12 mouse cellular contexts compared by ENCODE assay signal in genomic region chr5:92375368-92375767, GRCm38 (mm10). TPM values are rescaled to one million over a fixed set of nuclear protein-coding genes. Genes with fewer than 3 reads are reported as not detected.
A peak's percentile ranks its signal among the peaks of the same experiment; 100 is the strongest.
DNase-seq lines count a peak whose midpoint lies in the region; ATAC-seq and TF ChIP-seq lines count a peak whose summit lies in the region.
"Had no signal": no experiment of that assay in that cellular context is flagged by ENCODE, and none has a peak within 500 bp of the region (broad histone marks: within the 10 kb centered on the region; RNA-seq: fewer than 3 reads in every experiment).

No protein-coding gene starts in this region.

- ATAC-seq in heart, embryonic 16.5 days (replicated peaks; ENCODE audit: extremely low read depth, insufficient read depth, low FRiP score), result 0 out of 2 replicates have a peak, but pooled peaks have one; percentile 52
- 0 out of 2 replicates have a peak, but pooled peaks have one; percentile 40 for ATAC-seq in liver, embryonic 12.5 days

- intact Hi-C loops in heart, postnatal 10 days (cut with DNase I), result no loop called here

- H3K9ac ChIP-seq in heart, embryonic 16.5 days (ENCODE audit: low read length), result no peak overlapping the region
- H3K9ac ChIP-seq in liver, embryonic 12.5 days, result no peak overlapping the region
- H3K9ac ChIP-seq: hindbrain, embryonic 14.5 days; limb, embryonic 15.5 days; neural tube, embryonic 15.5 days; stomach, embryonic 15.5 days had no signal

- no peaks in the 10 kb centered on the region; the same call in 1 of the 2 replicates for H3K4me1 ChIP-seq in heart, embryonic 16.5 days (ENCODE audit: control insufficient read depth, insufficient read depth, low read length)
- peaks cover 33% of the 10 kb centered on the region for H3K4me1 ChIP-seq in liver, embryonic 12.5 days
- H3K4me1 ChIP-seq in spleen, adult 2 months (ENCODE audit: control insufficient read depth, insufficient read depth, insufficient read length), result peaks cover 10% of the 10 kb centered on the region; the same call in 1 of the 2 replicates
- peaks cover 18% of the 10 kb centered on the region for H3K4me1 ChIP-seq in embryonic facial prominence, embryonic 10.5 days
- H3K4me1 ChIP-seq: stomach, embryonic 15.5 days had no signal

- H3K36me3 ChIP-seq in heart, embryonic 16.5 days (ENCODE audit: control insufficient read depth, insufficient read depth), result no peaks in the 10 kb centered on the region
- H3K36me3 ChIP-seq in liver, embryonic 12.5 days, result no peaks in the 10 kb centered on the region
- no peaks in the 10 kb centered on the region for H3K36me3 ChIP-seq in spleen, adult 2 months (ENCODE audit: control insufficient read depth, insufficient read depth, low read length)
- no peaks in the 10 kb centered on the region for H3K36me3 ChIP-seq in embryonic facial prominence, embryonic 10.5 days (replicated peaks)
- H3K36me3 ChIP-seq: limb, embryonic 15.5 days; neural tube, embryonic 15.5 days; stomach, embryonic 15.5 days had no signal

- WGBS in heart, embryonic 16.5 days, result 63% methylated on average over 17 of the region's 17 CpGs
- WGBS in liver, embryonic 12.5 days (ENCODE audit: insufficient replicate concordance), result 35% methylated on average over 17 of the region's 17 CpGs
- 10% methylated on average over 17 of the region's 17 CpGs for WGBS in spleen, adult 2 months
- WGBS in embryonic facial prominence, embryonic 10.5 days, result 86% methylated on average over 17 of the region's 17 CpGs

- TF ChIP-seq CTCF in spleen, adult 2 months (IDR thresholded peaks at IDR 0.05; ENCODE audit: extremely low read depth, insufficient read depth, insufficient read length, insufficient replicate concordance), result no peak

- H3K27me3 ChIP-seq in heart, embryonic 16.5 days (ENCODE audit: control insufficient read depth, insufficient read depth, low read length), result no peaks in the 10 kb centered on the region
- 0 out of 2 replicates have a peak, but pooled peaks cover 5% of the 10 kb centered on the region for H3K27me3 ChIP-seq in liver, embryonic 12.5 days (replicated peaks)
- H3K27me3 ChIP-seq in spleen, adult 2 months (ENCODE audit: control insufficient read depth, insufficient read depth, low read length), result no peaks in the 10 kb centered on the region
- H3K27me3 ChIP-seq in embryonic facial prominence, embryonic 10.5 days (replicated peaks; ENCODE audit: low read depth, poor library complexity, severe bottlenecking), result 0 out of 2 replicates have a peak, but pooled peaks cover 4% of the 10 kb centered on the region
- H3K27me3 ChIP-seq: limb, embryonic 15.5 days; neural tube, embryonic 15.5 days; stomach, embryonic 15.5 days had no signal

- DNase-seq in heart, postnatal 10 days, result no peak
- peak; percentile 30 for DNase-seq in R1 (ENCODE audit: low read depth, low spot score)
- peak; percentile 44 to 70 for DNase-seq in spleen, adult 2 months (ENCODE audit: low read depth in 1 of 2, low spot score in 2 of 2)
- DNase-seq in embryonic facial prominence, embryonic 10.5 days (ENCODE audit: low spot score), result no peak
- DNase-seq in cerebellum, postnatal 4 days (ENCODE audit: low spot score in 2 of 2), result no peak
- no peak for DNase-seq in testis, postnatal 14 days (ENCODE audit: low spot score)

- no peaks in the 10 kb centered on the region for H3K9me3 ChIP-seq in heart, embryonic 16.5 days (replicated peaks; ENCODE audit: control insufficient read depth, low read length)
- H3K9me3 ChIP-seq in liver, embryonic 12.5 days (replicated peaks), result no peaks in the 10 kb centered on the region
- no peaks in the 10 kb centered on the region for H3K9me3 ChIP-seq in embryonic facial prominence, embryonic 10.5 days
- H3K9me3 ChIP-seq: limb, embryonic 15.5 days; neural tube, embryonic 15.5 days; stomach, embryonic 15.5 days had no signal

- H3K4me3 ChIP-seq in heart, embryonic 16.5 days (ENCODE audit: low read length), result no peak overlapping the region
- H3K4me3 ChIP-seq in liver, embryonic 12.5 days, result no peak overlapping the region
- H3K4me3 ChIP-seq in spleen, adult 2 months (ENCODE audit: extremely low read depth, insufficient read depth, insufficient read length), result peak overlapping the region; percentile 62
- H3K4me3 ChIP-seq in embryonic facial prominence, embryonic 10.5 days, result no peak overlapping the region
- H3K4me3 ChIP-seq: limb, embryonic 15.5 days; neural tube, embryonic 15.5 days; stomach, embryonic 15.5 days had no signal

- peak overlapping the region; percentile 66 for H3K27ac ChIP-seq in heart, embryonic 16.5 days (ENCODE audit: low read length)
- peak overlapping the region; percentile 43 for H3K27ac ChIP-seq in liver, embryonic 12.5 days
- H3K27ac ChIP-seq in spleen, adult 2 months (ENCODE audit: insufficient read depth, low read length), result peak overlapping the region; percentile 93
- no peak overlapping the region for H3K27ac ChIP-seq in embryonic facial prominence, embryonic 10.5 days (replicated peaks)
- H3K27ac ChIP-seq: hindbrain, embryonic 14.5 days; limb, embryonic 15.5 days; neural tube, embryonic 15.5 days; stomach, embryonic 15.5 days had no signal

- no peak; the same call in 1 of the 2 replicates for TF ChIP-seq POLR2A in spleen, adult 2 months (IDR thresholded peaks at IDR 0.05; ENCODE audit: low read depth, low read length)

- H3K4me2 ChIP-seq in heart, embryonic 16.5 days (ENCODE audit: low read depth, low read length), result no peak overlapping the region
- H3K4me2 ChIP-seq in liver, embryonic 12.5 days, result peak overlapping the region; percentile 25; the same call in 1 of the 2 replicates
- H3K4me2 ChIP-seq: hindbrain, embryonic 14.5 days; limb, embryonic 15.5 days; neural tube, embryonic 15.5 days; stomach, embryonic 15.5 days had no signal

RNA-seq across cellular contexts. Expression of gene Cxcl10, which starts 26.7 kb away (rescaled TPM):
- polyA plus RNA-seq in heart, embryonic 16.5 days (2015; fragmentation: Nextera tagmentation; extraction: Ambion mirVana), result 5.5 and 16.5 TPM in 2 replicates
- 1 to 10 TPM in 1 of 2 experiments, under 1 TPM in 1; 0.40 to 1.0 TPM for total RNA-seq in heart, postnatal 10 days (2021)
- polyA plus RNA-seq in liver, embryonic 12.5 days (2016; fragmentation: Nextera tagmentation; extraction: Ambion mirVana), result 6.6 and 6.7 TPM in 2 replicates
- polyA plus RNA-seq in spleen, adult 2 months (2012; rRNA removed), result 33.9 and 55.2 TPM in 2 replicates
- 0.14 TPM in 1 of 2 replicates, not detected in the other for polyA plus RNA-seq in embryonic facial prominence, embryonic 10.5 days (2016; fragmentation: Nextera tagmentation; extraction: Ambion mirVana)

RNA-seq across cellular contexts. Expression of gene Art3, which starts 43.7 kb away (rescaled TPM):
- 71.8 and 92.4 TPM in 2 replicates for polyA plus RNA-seq in heart, embryonic 16.5 days (2015; fragmentation: Nextera tagmentation; extraction: Ambion mirVana)
- total RNA-seq in heart, postnatal 10 days (2021), result 100 to 1,000 TPM; 369 to 606 TPM
- polyA plus RNA-seq in liver, embryonic 12.5 days (2016; fragmentation: Nextera tagmentation; extraction: Ambion mirVana), result 0.78 and 1.0 TPM in 2 replicates
- 0.65 and 2.4 TPM in 2 replicates for polyA plus RNA-seq in spleen, adult 2 months (2012; rRNA removed)
- 1.4 and 1.6 TPM in 2 replicates for polyA plus RNA-seq in embryonic facial prominence, embryonic 10.5 days (2016; fragmentation: Nextera tagmentation; extraction: Ambion mirVana)

RNA-seq across cellular contexts. Expression of gene Cxcl9, which starts 47.5 kb away (rescaled TPM):
- 0.21 and 0.37 TPM in 2 replicates for polyA plus RNA-seq in heart, embryonic 16.5 days (2015; fragmentation: Nextera tagmentation; extraction: Ambion mirVana)
- total RNA-seq in heart, postnatal 10 days (2021), result under 1 TPM; 0.64 to 0.81 TPM
- polyA plus RNA-seq in liver, embryonic 12.5 days (2016; fragmentation: Nextera tagmentation; extraction: Ambion mirVana), result not detected in 2 replicates
- polyA plus RNA-seq in spleen, adult 2 months (2012; rRNA removed), result 31.2 and 47.5 TPM in 2 replicates
- polyA plus RNA-seq in embryonic facial prominence, embryonic 10.5 days (2016; fragmentation: Nextera tagmentation; extraction: Ambion mirVana), result not detected in 2 replicates
- polyA plus RNA-seq: hindbrain, embryonic 14.5 days; neural tube, embryonic 15.5 days; stomach, embryonic 15.5 days had no signal

RNA-seq across cellular contexts. Expression of gene Nup54, which starts 59.7 kb away (rescaled TPM):
- polyA plus RNA-seq in heart, embryonic 16.5 days (2015; fragmentation: Nextera tagmentation; extraction: Ambion mirVana), result 37.2 and 38.8 TPM in 2 replicates
- 10 to 100 TPM; 20.7 to 27.0 TPM for total RNA-seq in heart, postnatal 10 days (2021)
- 49.0 and 49.2 TPM in 2 replicates for polyA plus RNA-seq in liver, embryonic 12.5 days (2016; fragmentation: Nextera tagmentation; extraction: Ambion mirVana)
- 12.2 and 12.4 TPM in 2 replicates for polyA plus RNA-seq in spleen, adult 2 months (2012; rRNA removed)
- polyA plus RNA-seq in embryonic facial prominence, embryonic 10.5 days (2016; fragmentation: Nextera tagmentation; extraction: Ambion mirVana), result 72.6 and 76.2 TPM in 2 replicates

Comparison
In these comparisons a context has a peak if more than half of its experiments do, and no peak if none do; other contexts are left out.
1. DNase-seq: peak in R1 (single experiment) and spleen, adult 2 months (2 of 2); none in heart, postnatal 10 days (0 of 2), embryonic facial prominence, embryonic 10.5 days (single experiment), cerebellum, postnatal 4 days (0 of 2) and testis, postnatal 14 days (single experiment).
2. RNA of gene Art3, which starts 43.7 kb away (polyA plus RNA-seq): 71.8 to 92.4 TPM in heart, embryonic 16.5 days; 0.65 to 2.4 TPM in spleen, adult 2 months, 1.4 to 1.6 TPM in embryonic facial prominence, embryonic 10.5 days and 0.78 to 1.0 TPM in liver, embryonic 12.5 days; every median in the first group is over 10 times any median in the second.
3. RNA of gene Cxcl9, which starts 47.5 kb away (polyA plus RNA-seq): 31.2 to 47.5 TPM in spleen, adult 2 months; 0.21 to 0.37 TPM in heart, embryonic 16.5 days, not detected in liver, embryonic 12.5 days and not detected in embryonic facial prominence, embryonic 10.5 days; every median in the first group is over 10 times any median in the second.